Mouse (Mus musculus): ENCODE data around the gene Myo3a.

DNA sequence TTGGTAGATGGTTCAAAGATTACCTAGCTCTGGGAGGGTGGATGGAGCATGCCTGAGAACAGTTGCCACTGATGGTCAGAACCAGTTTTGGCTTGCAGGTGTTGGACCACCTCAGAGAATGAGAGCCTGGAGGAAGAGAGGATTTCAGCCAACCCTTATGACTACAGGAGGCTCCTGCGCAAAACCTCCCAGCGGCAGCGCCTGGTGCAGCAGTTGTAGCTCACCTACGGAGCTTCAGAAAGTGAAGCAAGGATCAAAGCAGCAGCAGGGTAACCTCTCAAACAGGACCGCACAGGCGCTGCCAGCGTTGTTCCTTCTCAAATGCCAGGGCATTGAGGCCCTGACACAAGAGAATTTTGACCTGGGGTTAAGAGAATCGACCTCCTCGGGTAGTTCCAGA lies 390.6 kb downstream of the Myo3a start:
- TF ChIP-seq CTCF (IDR thresholded peaks at IDR 0.05; ENCODE audit: control insufficient read depth, insufficient read depth, low read length): no peak
- no peak for TF ChIP-seq POLR2A (IDR thresholded peaks at IDR 0.05; ENCODE audit: borderline replicate concordance, control insufficient read depth, low read depth, low read length)

Measured in bone marrow, adult 2 months (tissue).